ENCODE assay signal across 8 mouse cellular contexts in the genomic region with DNA sequence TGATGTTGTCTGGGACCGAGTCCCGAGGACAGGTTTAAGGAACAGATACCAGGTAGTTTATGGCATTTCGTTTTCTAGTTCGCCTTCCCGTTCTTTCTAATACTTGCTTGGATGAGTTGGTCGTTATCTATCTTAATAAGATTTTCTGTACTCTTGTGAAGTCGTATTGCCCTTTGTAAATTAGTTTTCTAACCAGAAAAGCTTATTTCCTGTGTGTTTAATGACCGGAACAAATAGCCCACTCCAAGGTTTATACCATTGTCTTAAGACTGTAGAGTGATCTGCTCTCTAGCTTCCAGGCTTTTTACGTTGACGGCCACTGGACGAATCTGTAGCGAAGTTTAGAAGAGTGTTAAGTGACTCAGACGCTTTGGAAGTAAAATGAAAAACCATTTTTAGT. TPM values are rescaled to one million over a fixed set of nuclear protein-coding genes. Genes with fewer than 3 reads are reported as not detected.
DNase-seq lines count a peak whose midpoint lies in the region; ATAC-seq and TF ChIP-seq lines count a peak whose summit lies in the region.

No protein-coding gene starts in this region.

- WGBS in lung, adult 2 months, result 2% methylated on average over 13 of the region's 13 CpGs
- WGBS in forebrain, embryonic 10.5 days, result 2% methylated on average over 13 of the region's 13 CpGs
- WGBS in limb, embryonic 12.5 days, result 1% methylated on average over 13 of the region's 13 CpGs
- 6% methylated on average over 13 of the region's 13 CpGs for WGBS in olfactory bulb, adult 2 months

- ATAC-seq in limb, embryonic 12.5 days (ENCODE audit: insufficient number of reproducible peaks, insufficient read depth, low FRiP score, low TSS enrichment, low read depth), result no peak

- H3K36me3 ChIP-seq in forebrain, embryonic 10.5 days (replicated peaks), result no peaks in the 10 kb centered on the region
- no peaks in the 10 kb centered on the region for H3K36me3 ChIP-seq in limb, embryonic 12.5 days

- H3K4me1 ChIP-seq in lung, adult 2 months (ENCODE audit: control insufficient read depth, insufficient read depth, low read length), result peaks cover 10% of the 10 kb centered on the region
- H3K4me1 ChIP-seq in forebrain, embryonic 10.5 days, result peaks cover 35% of the 10 kb centered on the region
- H3K4me1 ChIP-seq in limb, embryonic 12.5 days (replicated peaks), result peaks cover 18% of the 10 kb centered on the region; the same call in 1 of the 2 replicates
- peaks cover 18% of the 10 kb centered on the region for H3K4me1 ChIP-seq in olfactory bulb, adult 2 months (ENCODE audit: control insufficient read depth, insufficient read depth, low read length)

- TF ChIP-seq CTCF in lung, adult 2 months (IDR thresholded peaks at IDR 0.05; ENCODE audit: insufficient read depth, low read length), result no peak
- no peak for TF ChIP-seq CTCF in olfactory bulb, adult 2 months (IDR thresholded peaks at IDR 0.05; ENCODE audit: insufficient read depth, low read depth, low read length)

- H3K9ac ChIP-seq in limb, embryonic 12.5 days (replicated peaks), result peak overlapping the region; percentile 78

- no peak for TF ChIP-seq POLR2A in lung, adult 2 months (IDR thresholded peaks at IDR 0.05; ENCODE audit: borderline replicate concordance, extremely low read depth, low read depth, low read length)
- TF ChIP-seq POLR2A in olfactory bulb, adult 2 months (IDR thresholded peaks at IDR 0.05; ENCODE audit: insufficient read depth, low read depth, low read length), result no peak

- no peaks in the 10 kb centered on the region for H3K9me3 ChIP-seq in forebrain, embryonic 10.5 days
- no peaks in the 10 kb centered on the region for H3K9me3 ChIP-seq in limb, embryonic 12.5 days

- H3K27ac ChIP-seq in forebrain, embryonic 10.5 days, result peak overlapping the region; percentile 93
- H3K27ac ChIP-seq in limb, embryonic 12.5 days, result no peak overlapping the region
- peak overlapping the region; percentile 82 for H3K27ac ChIP-seq in olfactory bulb, adult 2 months (ENCODE audit: insufficient read depth, low read depth, low read length)

- H3K27me3 ChIP-seq in forebrain, embryonic 10.5 days (ENCODE audit: poor library complexity, severe bottlenecking), result peaks cover 40% of the 10 kb centered on the region
- peaks cover 4% of the 10 kb centered on the region for H3K27me3 ChIP-seq in limb, embryonic 12.5 days

- DNase-seq in lung, adult 2 months, result no peak
- no peak for DNase-seq in lung, postnatal 4 days
- DNase-seq in forebrain, embryonic 10.5 days (ENCODE audit: extremely low spot score, low spot score), result no peak
- no peak for DNase-seq in frontal cortex, adult 2 months (ENCODE audit: extremely low spot score in 1 of 2, low spot score in 1 of 2)
- DNase-seq in ovary, adult 18-20 months (ENCODE audit: low spot score), result no peak
- DNase-seq in adrenal gland, postnatal 10 days, result no peak

- H3K4me3 ChIP-seq in lung, adult 2 months (replicated peaks; ENCODE audit: extremely low read depth, low read depth, low read length), result peak overlapping the region; percentile 98
- peak overlapping the region; percentile 82 for H3K4me3 ChIP-seq in forebrain, embryonic 10.5 days
- H3K4me3 ChIP-seq in limb, embryonic 12.5 days (replicated peaks), result peak overlapping the region; percentile 92
- H3K4me3 ChIP-seq in olfactory bulb, adult 2 months (ENCODE audit: insufficient read depth, low read depth, low read length), result peak overlapping the region; percentile 65

- peak overlapping the region; percentile 78 for H3K4me2 ChIP-seq in limb, embryonic 12.5 days

RNA-seq across cellular contexts. Expression of a gene that starts 1.1 kb away (rescaled TPM):
- polyA plus RNA-seq in lung, adult 2 months (2012; rRNA removed), result 66.8 and 99.2 TPM in 2 replicates
- 31.7 and 37.3 TPM in 2 replicates for polyA plus RNA-seq in forebrain, embryonic 10.5 days (2016; fragmentation: Nextera tagmentation; extraction: Ambion mirVana)
- 33.3 and 37.9 TPM in 2 replicates for polyA plus RNA-seq in limb, embryonic 12.5 days (2016; fragmentation: Nextera tagmentation; extraction: Ambion mirVana)
- 219 TPM in 1 of 2 replicates, not detected in the other for polyA plus RNA-seq in olfactory bulb, adult 2 months (2012; ENCODE audit: insufficient read depth, insufficient read length, low replicate concordance, missing spikeins)
- 155 and 156 TPM in 2 replicates for polyA plus RNA-seq in frontal cortex, adult 2 months (2012; rRNA removed)
- 10 to 100 TPM; 25.4 to 34.8 TPM for total RNA-seq in adrenal gland, postnatal 10 days (2021)
